Mouse (Mus musculus): ENCODE measurements around the gene Arhgap22.

DNA sequence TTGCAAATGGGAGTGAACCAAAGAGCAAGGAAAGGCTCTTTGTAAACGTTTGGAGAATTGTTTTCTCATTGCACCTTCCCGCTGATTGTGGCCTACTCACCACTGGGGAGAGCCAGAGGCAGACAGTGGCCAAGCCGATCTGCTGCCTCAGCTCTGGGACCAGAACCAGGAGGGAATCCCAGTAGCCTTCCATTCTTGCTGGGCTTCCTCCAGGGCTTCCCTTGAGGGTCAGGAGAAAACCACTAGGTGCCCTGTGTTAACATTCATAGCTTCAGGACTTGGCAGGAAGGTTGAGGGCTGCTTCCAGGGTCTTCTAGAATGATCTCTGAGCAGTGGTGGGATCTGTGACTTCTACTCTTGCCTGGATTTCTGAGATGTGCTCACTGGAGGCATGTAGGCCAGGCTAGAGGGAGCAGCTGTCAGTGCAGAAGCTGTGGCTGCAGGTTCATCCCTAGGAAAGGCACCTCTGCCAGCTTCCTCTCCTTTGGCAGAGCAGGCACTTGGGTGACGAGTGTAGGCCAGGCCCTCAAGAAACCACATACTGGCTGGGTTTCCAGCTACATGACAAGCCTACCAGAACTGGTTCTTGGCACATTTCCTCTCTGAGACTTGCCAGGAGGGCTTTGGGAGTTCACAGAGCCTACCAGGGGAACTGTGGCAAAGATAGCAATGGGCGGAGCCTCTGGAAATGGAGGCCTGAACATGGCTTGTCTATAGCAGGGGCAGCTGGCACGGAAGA is 138.3 kb downstream of the Arhgap22 start:
- TF ChIP-seq CTCF (IDR thresholded peaks at IDR 0.05; ENCODE audit: low read depth, low read length) (no peak), POLR2A (IDR thresholded peaks at IDR 0.05; ENCODE audit: insufficient read depth, low read length) (no peak), EP300 (IDR thresholded peaks at IDR 0.05; ENCODE audit: insufficient read depth, low read depth, low read length) (no peak)

All from ES-Bruce4 (cell line).